Mouse (Mus musculus): Measurements from ENCODE around the gene Nfkbid.
"Not testable (repeated sequence)": the region's sequence is repeated elsewhere in the genome, so short reads cannot be mapped to it uniquely, and the experiment has no call there.

The Nfkbid gene

DNA sequence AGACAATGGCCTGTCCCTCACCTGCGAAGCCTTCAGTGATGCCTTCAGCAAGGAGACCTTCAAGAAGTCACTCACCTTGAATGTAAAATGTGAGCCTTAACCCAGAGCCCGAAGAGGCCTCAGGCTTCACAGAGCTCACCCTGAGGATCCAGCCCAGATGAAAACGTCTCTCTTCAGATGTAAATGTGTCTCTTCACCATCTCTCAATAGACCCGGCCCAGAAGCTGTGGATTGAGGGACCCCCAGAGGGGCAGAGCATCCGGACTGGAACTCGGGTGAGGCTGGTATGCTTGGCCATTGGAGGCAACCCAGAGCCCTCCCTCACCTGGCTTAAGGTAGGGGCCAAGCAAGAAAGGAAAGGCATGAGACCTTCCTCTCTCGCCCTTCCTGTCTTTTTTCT is 42.0 kb downstream of the Nfkbid start:
- intact Hi-C loops (cut with DNase I) = no loop called here

DNA sequence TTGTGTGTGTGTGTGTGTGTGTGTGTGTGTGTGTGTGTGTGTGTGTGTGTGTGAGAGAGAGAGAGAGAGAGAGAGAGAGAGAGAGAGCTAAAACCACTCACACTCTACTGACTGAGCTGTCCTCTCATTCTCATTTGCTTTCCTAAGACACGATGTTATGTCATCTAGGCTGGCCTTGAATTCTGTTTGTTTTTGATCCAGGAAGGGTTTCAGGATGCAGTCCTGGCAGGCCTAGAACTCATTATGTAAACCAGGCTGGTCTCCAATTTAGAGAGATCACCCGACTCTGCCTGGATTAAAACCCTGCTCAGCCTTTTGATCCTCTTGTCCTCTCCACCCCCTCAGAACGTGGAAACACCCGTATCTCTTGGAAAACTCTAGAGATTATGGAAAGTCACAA is 42.5 kb downstream of the Nfkbid start:
- intact Hi-C loops (cut with DNase I) = no loop called here

DNA sequence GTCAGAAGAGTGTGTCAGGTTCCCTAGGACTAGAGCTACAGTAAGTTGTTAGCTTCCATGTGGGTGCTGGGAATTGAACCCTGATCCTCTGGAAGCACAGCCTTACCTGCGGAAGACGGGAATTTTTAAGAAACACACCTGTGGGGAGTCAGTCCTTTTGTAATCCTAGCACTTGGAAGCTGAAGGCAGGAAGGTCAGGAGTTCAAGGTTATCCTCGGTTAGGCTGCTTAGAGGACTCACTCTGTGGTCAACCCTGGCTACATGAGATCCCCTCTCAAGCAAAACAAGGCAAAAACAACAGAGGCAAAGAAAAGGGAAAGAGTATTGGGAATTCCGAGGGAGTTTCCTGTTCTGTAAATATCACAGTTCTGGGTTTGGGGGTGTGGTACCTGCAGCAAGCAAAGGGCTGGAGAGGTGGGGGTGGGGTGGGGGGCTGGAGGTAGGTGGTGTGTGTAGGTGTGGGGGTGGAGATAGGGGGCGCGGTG is 43.3 kb downstream of the Nfkbid start:
- intact Hi-C loops (cut with DNase I) = no loop called here

DNA sequence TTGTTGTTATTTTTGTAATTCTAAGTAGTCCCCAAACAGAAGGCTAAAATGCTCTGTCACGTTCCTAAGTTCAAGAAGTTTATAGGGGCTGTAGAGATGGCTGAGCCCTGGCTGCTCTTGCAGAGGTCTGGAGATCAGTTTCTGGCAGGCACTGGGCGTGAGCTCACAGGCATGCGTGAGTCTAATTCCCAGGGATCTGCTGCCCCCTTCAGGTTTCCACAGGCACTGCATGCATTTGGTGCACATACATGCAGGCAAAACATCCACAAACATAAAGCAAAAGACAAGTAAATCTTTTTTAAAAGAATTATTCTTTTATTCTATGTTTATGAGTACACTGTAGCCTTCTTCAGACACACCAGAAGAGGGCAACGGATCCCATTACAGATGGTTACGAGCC is 50.9 kb downstream of the Nfkbid start:
- intact Hi-C loops (cut with DNase I) = loop anchor here (5.0 kb wide), 1 partner anchor 35 kb away; no protein-coding TSS in a partner anchor

DNA sequence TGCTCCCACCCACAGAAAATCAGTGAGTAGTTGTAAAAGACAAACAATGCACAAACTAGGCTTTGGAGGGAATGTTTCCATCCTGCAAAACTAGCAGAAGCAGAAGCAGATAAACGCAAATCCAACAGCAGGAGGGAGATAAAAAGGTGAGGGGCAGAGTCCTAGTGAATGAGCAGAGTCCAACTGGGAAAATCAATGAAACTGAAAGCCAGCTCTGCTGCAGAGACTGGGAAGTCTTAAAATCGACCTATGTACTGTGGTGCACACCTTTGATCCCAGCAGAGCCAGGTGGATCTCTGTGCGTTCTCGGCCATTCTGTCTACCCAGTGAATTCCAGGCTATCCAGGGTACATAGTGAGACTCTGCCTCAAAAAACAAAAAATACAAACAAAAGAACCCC is 53.5 kb downstream of the Nfkbid start:
- intact Hi-C loops (cut with DNase I) = loop anchor here (5.0 kb wide), 1 partner anchor 38 kb away; no protein-coding TSS in a partner anchor

DNA sequence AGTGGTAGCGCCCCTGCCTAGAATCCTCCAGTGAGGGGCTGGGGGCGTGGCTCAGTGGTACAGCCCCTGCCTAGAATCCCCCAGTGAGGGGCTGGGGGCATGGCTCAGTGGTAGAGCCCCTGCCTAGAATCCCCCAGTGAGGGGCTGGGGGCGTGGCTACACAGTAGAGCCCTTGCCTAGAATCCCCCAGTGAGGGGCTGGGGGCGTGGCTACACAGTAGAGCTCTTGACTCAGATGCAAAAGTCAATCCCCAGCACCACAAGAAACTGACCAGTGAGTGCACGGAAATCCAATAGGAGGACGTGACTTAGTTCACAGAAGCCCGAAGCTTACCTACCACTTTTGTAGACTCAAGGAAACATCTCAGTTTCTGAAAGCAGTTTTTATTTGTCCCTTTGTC is 54.6 kb downstream of the Nfkbid start:
- intact Hi-C loops (cut with DNase I) = not testable (repeated sequence)

DNA sequence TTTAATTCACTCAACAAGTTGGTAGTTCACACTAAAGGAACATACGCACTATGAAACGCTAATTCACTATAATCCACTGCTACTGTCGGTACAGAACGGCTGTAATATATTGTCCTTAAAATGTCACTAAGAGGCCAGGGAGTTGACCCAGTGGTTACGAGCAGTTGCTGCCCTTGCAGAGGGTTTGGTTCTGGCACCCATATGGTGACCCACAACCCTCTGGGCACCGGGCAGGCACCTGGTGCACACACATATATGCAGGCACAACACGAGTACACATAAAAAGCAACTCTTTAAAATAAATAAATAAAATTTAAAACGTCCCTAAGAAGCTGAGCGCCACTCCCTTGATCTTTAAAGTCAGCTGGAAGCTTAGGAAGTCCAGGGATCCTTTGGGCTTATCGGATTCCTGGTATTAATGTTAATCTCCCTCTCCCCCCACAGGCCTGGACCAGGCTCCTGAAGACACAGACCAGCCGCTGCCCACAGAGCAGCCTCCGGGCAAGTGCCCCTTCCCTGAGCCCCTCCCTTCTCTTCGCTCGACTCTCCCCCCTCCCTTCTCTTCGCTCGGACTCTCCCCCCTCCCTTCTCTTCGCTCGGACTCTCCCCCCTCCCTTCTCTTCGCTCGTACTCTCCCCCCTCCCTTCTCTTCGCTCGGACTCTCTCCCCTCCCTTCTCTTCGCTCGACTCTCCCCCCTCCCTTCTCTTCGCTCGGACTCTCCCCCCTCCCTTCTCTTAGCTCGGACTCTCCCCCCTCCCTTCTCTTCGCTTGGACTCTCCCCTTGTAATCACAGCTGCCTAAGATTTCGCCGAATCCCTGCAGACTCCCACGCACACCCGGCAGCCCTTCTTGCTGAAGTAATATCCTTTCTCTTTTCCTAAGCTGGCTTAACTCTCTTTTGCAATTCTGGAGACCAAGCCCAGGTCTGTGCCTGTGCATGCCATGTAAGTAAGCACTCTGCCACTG is 56.2 kb downstream of the Nfkbid start:
- intact Hi-C loops (cut with DNase I) = no loop called here
